ENCODE assay signal across 12 mouse cellular contexts in genomic region chr17:64003444-64003843, GRCm38 (mm10).
DNase-seq lines count a peak whose midpoint lies in the region; TF ChIP-seq lines count a peak whose summit lies in the region.
"Had no signal": no experiment of that assay in that cellular context is flagged by ENCODE, and none has a peak within 500 bp of the region (broad histone marks: within the 10 kb centered on the region; RNA-seq: fewer than 3 reads in every experiment).

No protein-coding gene starts in this region.

- peak; percentile 33 for DNase-seq in gastrocnemius, adult 2 months
- no peak for DNase-seq in gastrocnemius, postnatal 14 days
- DNase-seq in Muller cell, postnatal 12 days (ENCODE audit: inconsistent ontology term): peak; percentile 81
- peak; percentile 3 for DNase-seq in heart, adult 8-10 months (ENCODE audit: low spot score)
- peak; percentile 13 for DNase-seq in lung, postnatal 25 days (ENCODE audit: low spot score)
- DNase-seq in thymus, postnatal 4 days: no peak
- DNase-seq in T-cell, adult 2 months (ENCODE audit: low spot score): no peak
- DNase-seq in cerebellum, adult 11 months: no peak
- DNase-seq: kidney, adult 11 months; right cerebral cortex, postnatal 4 days had no signal

- TF ChIP-seq CTCF in gastrocnemius, adult 2 months (IDR thresholded peaks at IDR 0.05): no peak

- H3K4me3 ChIP-seq in gastrocnemius, adult 2 months: no peak overlapping the region
- H3K4me3 ChIP-seq: forebrain, embryonic 10.5 days; midbrain, embryonic 15.5 days had no signal

- intact Hi-C loops in gastrocnemius, adult 2 months (cut with DNase I): no loop called here
- intact Hi-C loops in gastrocnemius, postnatal 14 days (cut with DNase I; ENCODE audit: low total_unique reads): no loop called here

- H3K27ac ChIP-seq in gastrocnemius, adult 2 months: no peak overlapping the region
- H3K27ac ChIP-seq: forebrain, embryonic 10.5 days; midbrain, embryonic 15.5 days had no signal

Comparison
In these comparisons a context has a peak if more than half of its experiments do, and no peak if none do; other contexts are left out.
1. DNase-seq: peak in gastrocnemius, adult 2 months (single experiment), Muller cell, postnatal 12 days (single experiment), heart, adult 8-10 months (single experiment) and lung, postnatal 25 days (single experiment); none in gastrocnemius, postnatal 14 days (single experiment), thymus, postnatal 4 days (single experiment), T-cell, adult 2 months (single experiment) and cerebellum, adult 11 months (single experiment).